Mouse (Mus musculus): ENCODE measurements around the gene H2al1a. TPM values are rescaled to one million over a fixed set of nuclear protein-coding genes. Genes with fewer than 3 reads are reported as not detected.
"Not testable (repeated sequence)": the region's sequence is repeated elsewhere in the genome, so short reads cannot be mapped to it uniquely, and the experiment has no call there.

H2al1a gene
- not detected in 2 replicates for polyA plus RNA-seq (2015; fragmentation: Nextera tagmentation; extraction: Ambion mirVana)

DNA sequence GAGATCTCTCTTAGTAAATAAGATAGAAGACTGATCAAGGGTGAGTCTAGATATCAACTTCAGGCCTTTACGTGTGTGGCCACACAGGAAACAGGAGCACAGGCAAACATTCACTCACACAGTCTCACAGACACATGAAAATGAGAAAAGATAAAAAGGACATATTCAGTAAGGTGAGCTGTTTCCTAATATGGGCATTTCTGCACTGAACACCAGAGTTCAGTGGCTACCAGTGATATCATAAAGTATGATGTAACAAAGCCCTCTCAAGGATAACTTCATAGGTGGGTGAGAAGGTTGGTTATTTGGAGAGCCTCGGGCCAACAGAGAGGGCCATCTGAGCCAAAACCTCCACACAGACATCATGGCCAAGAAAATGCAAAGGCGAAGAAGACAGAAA is at the start of gene H2al1a:
Gene H2al1a, plus strand, starts transcription at position 301 of the 400 bp plus-strand sequence.
- not testable (repeated sequence) for DNase-seq (ENCODE audit: low spot score)

DNA sequence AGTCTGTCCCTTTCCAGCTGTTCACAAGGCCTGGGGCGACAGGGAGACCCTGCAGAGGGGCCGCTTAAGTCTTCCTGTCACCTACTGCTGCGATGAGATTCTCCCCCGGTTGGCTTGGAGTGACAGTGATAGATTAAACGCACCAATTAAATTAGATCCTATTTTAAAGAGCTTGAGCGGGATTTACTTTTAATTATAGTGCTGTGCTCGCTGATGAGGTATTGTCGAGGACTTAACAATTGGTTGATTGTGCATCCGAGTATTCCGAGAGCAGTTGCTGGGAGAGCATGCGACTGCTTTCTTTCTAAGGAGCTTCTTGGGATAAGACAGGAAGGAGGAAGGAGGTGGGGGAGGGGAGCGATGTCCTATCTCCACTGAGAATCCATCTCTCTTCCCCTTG is 48.9 kb upstream of the H2al1a start:
- DNase-seq (ENCODE audit: low spot score), result no peak

DNA sequence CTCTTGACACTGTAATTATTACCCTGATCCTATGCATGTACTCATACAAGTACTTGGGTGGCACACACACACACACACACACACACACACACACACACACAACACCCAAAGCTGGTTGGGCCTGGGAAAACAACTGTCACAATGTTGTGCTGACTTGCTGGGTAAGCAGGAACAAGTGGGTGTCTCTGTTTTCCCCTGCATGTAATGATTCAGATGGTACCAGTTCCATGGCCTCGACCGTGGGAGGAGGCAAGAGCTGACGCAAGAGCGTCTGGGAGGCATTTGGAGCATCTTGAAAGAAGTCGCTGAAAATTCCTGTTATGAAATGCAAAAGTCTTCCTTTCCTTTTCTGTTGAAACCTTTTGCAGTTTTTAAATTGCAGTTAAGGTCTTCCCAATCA is 45.0 kb upstream of the H2al1a start:
- DNase-seq (ENCODE audit: low spot score), result no peak

DNA sequence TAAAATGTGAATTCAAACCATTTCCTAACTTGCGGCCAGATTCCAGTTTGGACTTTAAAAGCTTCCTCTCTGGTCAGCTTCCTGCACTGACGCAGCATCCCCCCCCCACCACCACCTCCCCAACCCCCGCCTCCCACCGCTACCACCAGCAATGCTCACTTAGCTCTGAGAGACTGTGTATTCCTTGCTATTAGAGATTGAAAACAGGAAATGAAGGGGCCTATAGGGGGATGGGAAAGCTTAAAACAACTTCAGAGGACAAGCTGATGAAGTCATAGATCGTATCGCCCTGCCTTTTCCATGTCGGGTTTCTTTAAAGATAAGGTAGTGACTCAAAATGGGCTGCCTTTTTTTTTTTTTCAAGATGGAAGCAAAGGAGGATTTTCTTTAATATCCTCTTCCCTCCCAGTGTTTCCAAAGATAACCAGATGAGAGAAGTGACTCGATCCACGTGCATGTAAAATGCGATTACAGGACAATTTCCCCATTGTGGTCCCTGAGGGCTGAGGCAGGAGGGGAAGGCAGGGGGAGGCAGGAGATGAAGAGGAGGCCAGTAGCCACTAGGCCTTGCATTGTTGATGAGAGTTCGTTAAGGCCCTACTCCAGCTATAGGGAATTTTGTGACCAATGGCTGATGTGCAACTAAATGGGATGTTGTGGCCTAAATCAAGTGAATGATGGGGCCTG is 44.4 kb upstream of the H2al1a start:
- no peak for DNase-seq (ENCODE audit: low spot score)

DNA sequence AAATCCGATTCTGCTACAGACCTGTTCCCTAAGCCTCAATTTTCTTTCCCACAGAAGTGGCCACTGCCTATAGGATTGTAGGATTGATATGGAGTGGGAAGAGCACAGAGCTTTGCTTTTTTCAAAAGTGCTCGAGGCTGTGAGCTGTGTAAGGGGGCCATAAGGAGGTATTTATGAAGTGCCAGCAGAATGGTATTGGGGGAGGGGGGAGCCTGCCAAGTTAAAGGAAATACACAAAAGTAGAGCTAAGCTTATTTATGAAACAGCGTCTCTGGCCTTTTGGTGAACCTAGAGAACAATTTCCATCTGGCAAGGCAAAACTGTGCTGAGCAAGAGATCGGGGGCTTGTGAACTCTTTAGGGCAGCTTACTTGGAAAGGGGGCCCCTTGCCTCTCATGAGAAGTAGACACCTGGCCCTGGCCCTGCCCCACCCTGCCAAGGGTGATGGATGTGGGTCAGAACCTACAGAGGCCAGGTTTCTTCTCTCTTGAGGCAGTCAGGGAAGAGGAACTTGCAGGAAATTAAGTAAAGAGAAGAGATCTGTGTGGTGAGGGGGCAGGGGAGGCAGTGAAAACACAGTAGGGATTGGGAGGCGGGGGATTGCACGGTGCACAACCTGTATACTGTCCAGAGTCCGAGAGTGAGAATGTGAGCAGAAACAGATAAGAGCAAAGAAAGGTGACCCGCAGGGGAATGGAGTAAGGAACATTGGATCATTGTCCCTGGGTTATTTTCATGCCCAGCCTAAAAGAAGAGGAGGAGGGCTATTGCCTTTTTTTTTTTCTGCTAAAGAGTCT is 43.3 kb upstream of the H2al1a start:
- DNase-seq (ENCODE audit: low spot score), result peak; percentile 4

DNA sequence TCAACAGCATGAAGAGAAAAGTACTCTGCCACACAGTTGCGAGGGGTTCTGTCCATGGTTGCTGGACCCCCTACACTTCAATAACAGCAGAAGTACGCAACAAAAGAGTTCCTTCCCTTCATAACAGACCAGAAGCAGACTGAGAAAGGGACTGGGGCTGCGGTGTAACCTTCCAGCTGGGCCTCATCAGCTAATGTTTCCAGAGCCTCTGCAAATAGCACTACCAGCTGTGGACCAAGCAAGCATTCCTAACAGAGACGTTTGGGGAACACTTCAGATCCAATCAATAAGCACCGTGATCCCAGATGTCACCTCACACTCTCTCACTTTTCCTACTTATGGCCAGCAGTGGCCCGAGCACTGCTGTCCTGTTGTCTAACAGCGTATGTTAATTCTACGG is 34.1 kb upstream of the H2al1a start:
- DNase-seq (ENCODE audit: low spot score), result no peak

DNA sequence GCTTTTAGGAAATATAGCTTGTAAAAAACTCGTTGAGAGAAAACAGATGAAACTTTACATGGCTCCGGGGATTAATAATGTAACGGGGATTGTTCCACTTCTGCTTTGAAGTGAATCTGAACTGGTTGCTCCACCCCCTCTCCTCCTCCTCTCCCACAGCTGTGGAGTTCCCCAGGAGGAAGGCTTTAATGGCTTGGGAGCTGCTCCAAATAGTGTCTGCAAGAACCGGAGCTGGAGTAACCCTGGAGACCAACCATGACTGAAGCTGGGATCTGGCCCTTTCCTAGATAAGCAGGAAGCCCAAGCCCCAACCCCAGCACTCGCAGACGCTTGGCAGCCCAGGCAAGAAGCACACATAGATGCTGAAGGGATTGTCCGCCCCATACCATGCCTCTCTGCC is 31.3 kb upstream of the H2al1a start:
- no peak for DNase-seq (ENCODE audit: low spot score)

DNA sequence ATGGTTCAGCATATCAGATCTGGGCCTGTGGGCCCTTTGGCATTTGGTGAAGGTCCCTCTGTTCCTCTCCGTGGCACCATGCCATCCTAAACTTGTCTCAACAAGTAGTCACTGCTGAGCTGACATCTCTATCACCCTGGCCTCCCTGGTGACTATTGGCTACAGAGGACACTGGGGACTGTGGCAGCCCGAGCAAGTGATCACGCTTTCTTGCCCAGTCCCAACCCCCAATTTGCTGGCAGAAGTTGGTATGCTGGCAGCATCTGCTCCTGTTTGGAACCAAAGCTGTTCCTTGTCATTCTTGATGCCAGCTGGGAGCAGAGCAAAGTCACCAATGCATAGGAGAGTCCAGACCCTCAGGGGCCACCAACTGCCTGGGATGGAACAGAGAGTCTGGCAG is 30.0 kb upstream of the H2al1a start:
- no peak for DNase-seq (ENCODE audit: low spot score)

DNA sequence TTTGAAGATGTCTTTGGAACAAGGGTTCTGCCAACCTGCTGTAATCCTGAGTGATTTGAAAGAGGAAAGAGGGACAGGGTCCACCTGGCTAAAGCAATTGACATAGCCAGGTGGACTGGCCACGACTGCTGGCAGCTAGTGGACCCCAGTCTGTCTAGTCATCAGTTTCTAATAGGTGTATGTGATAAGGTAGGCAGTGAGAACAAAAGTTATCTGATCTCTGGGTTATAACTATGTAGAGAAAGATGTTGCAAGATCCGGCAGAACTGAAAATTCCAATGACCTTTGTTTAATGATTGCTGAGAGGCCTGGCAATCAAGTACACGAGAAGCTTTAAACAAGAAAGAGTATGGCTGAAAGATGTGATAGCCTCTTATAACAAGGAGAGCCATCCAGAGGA is 25.9 kb upstream of the H2al1a start:
- no peak for DNase-seq (ENCODE audit: low spot score)

DNA sequence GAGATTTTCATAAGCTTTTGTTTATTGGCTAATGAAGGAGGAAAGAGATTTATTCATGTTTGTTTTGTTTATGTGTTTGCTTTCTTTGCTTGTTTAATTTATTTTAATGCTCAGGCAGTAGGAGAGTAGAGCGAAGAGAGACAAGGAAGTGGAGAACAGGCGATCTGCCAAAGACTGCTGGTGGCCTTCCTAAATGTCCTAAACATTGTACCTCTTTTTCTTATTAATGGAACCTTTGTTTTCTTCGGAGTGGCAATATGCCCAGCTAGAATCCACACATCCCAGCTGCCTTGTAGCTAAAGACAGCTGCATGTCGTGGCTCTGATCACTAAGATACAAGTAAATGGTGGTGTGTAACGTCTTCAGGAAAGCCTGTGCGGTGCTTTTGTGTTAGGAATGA is 22.0 kb upstream of the H2al1a start:
- no peak for DNase-seq (ENCODE audit: low spot score)

DNA sequence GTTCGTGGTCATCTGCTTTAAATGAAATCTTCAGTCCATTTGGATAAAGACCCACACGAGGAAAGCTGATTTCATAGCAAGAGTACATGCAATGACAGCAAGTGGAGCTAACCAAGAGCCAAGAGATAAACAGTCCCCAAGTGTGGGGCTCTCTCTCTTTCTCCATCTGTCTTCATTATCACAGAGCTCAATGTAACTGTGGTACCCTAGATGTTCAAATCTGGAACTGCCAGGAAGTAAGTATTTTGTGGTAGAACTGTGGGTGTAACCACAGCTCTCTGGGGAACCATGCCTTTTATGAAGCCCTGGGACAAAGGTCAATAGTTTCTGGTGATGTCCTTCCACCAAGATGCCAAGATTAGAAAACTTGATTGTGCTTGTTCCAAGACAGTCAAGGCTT is 18.3 kb upstream of the H2al1a start:
- no peak for DNase-seq (ENCODE audit: low spot score)

DNA sequence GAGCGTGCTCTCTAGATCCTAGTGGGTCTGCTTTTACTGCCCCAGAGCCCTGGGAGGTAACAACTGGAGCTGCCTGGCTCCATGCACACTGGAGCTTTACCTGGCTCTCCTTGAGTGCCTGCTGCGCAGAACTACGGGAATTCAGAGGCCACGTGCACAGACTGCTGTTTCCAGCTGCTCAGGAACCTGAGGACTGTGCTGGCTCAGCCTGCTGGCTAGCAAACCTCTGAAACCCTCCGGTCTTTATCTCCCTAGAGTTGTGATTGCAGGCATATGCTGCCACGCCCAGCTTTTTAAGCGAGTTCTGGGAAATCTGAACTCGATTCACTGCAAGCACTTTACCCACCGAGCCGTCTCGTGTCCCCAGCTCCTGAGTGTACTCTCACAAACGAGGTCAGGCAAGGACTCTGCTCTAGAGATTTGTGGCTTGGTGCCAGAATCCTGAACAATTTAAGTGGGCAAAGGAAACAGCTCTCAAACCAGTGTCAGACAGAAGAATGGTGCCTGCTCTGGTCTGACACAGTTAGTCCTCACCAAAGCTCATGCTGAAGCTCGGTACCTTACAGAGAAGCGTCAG is 10.7 kb upstream of the H2al1a start:
- DNase-seq (ENCODE audit: low spot score), result no peak

DNA sequence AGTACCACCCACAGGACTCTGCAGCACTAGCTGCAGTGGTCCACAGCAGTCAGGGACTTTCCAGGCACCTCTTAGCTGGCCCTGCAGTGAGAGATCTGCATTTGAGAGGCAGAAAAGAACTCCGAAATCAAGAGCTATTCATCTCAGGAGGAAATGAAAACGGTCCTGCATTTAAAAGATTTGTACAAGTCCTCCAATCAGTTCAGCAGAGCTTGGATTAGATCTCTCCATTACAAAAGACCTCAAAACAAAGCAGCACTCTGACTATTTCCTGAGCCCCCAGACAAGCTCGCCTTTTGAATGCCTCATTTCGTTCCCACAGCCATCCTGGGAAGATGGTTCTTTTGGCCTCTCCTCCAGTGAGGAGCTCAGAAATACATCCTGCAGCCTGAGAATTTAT is 9.8 kb upstream of the H2al1a start:
- no peak for DNase-seq (ENCODE audit: low spot score)

DNA sequence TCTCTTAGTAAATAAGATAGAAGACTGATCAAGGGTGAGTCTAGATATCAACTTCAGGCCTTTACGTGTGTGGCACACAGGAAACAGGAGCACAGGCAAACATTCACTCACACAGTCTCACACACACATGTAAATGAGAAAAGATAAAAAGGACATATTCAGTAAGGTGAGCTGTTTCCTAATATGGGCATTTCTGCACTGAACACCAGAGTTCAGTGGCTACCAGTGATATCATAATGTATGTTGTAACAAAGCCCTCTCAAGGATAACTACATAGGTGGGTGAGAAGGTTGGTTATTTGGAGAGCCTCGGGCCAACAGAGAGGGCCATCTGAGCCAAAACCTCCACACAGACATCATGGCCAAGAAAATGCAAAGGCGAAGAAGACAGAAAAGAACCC is 3.1 kb downstream of the H2al1a start, which contains the start of gene H2al1b:
Gene H2al1b, plus strand, starts transcription at position 301 of the 400 bp plus-strand sequence.
- DNase-seq (ENCODE audit: low spot score), result not testable (repeated sequence)

DNA sequence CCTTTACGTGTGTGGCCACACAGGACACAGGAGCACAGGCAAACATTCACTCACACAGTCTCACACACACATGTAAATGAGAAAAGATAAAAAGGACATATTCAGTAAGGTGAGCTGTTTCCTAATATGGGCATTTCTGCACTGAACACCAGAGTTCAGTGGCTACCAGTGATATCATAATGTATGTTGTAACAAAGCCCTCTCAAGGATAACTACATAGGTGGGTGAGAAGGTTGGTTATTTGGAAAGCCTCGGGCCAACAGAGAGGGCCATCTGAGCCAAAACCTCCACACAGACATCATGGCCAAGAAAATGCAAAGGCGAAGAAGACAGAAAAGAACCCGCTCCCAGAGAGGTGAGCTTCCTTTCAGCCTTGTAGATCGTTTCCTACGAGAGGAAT is 6.3 kb downstream of the H2al1a start, which contains the start of gene H2al1c:
Gene H2al1c, plus strand, starts transcription at position 301 of the 400 bp plus-strand sequence.
- not testable (repeated sequence) for DNase-seq (ENCODE audit: low spot score)

DNA sequence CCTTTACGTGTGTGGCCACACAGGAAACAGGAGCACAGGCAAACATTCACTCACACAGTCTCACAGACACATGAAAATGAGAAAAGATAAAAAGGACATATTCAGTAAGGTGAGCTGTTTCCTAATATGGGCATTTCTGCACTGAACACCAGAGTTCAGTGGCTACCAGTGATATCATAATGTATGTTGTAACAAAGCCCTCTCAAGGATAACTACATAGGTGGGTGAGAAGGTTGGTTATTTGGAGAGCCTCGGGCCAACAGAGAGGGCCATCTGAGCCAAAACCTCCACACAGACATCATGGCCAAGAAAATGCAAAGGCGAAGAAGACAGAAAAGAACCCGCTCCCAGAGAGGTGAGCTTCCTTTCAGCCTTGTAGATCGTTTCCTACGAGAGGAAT is 9.5 kb downstream of the H2al1a start, which contains the start of gene H2al1d:
Gene H2al1d, plus strand, starts transcription at position 301 of the 400 bp plus-strand sequence.
- not testable (repeated sequence) for DNase-seq (ENCODE audit: low spot score)

DNA sequence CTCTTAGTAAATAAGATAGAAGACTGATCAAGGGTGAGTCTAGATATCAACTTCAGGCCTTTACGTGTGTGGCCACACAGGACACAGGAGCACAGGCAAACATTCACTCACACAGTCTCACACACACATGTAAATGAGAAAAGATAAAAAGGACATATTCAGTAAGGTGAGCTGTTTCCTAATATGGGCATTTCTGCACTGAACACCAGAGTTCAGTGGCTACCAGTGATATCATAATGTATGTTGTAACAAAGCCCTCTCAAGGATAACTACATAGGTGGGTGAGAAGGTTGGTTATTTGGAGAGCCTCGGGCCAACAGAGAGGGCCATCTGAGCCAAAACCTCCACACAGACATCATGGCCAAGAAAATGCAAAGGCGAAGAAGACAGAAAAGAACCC is 12.6 kb downstream of the H2al1a start, which contains the start of gene H2al1e:
Gene H2al1e, plus strand, starts transcription at position 301 of the 400 bp plus-strand sequence.
- DNase-seq (ENCODE audit: low spot score), result not testable (repeated sequence)

DNA sequence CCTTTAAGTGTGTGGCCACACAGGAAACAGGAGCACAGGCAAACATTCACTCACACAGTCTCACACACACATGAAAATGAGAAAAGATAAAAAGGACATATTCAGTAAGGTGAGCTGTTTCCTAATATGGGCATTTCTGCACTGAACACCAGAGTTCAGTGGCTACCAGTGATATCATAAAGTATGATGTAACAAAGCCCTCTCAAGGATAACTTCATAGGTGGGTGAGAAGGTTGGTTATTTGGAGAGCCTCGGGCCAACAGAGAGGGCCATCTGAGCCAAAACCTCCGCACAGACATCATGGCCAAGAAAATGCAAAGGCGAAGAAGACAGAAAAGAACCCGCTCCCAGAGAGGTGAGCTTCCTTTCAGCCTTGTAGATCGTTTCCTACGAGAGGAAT is 15.8 kb downstream of the H2al1a start, which contains the start of gene H2al1f:
Gene H2al1f, plus strand, starts transcription at position 301 of the 400 bp plus-strand sequence.
- not testable (repeated sequence) for DNase-seq (ENCODE audit: low spot score)

DNA sequence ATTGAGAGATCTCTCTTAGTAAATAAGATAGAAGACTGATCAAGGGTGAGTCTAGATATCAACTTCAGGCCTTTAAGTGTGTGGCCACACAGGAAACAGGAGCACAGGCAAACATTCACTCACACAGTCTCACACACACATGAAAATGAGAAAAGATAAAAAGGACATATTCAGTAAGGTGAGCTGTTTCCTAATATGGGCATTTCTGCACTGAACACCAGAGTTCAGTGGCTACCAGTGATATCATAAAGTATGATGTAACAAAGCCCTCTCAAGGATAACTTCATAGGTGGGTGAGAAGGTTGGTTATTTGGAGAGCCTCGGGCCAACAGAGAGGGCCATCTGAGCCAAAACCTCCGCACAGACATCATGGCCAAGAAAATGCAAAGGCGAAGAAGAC is 18.9 kb downstream of the H2al1a start, which contains the start of gene H2al1g:
Gene H2al1g, plus strand, starts transcription at position 301 of the 400 bp plus-strand sequence.
- not testable (repeated sequence) for DNase-seq (ENCODE audit: low spot score)

DNA sequence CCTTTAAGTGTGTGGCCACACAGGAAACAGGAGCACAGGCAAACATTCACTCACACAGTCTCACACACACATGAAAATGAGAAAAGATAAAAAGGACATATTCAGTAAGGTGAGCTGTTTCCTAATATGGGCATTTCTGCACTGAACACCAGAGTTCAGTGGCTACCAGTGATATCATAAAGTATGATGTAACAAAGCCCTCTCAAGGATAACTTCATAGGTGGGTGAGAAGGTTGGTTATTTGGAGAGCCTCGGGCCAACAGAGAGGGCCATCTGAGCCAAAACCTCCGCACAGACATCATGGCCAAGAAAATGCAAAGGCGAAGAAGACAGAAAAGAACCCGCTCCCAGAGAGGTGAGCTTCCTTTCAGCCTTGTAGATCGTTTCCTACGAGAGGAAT is 22.1 kb downstream of the H2al1a start, which contains the start of gene H2al1h:
Gene H2al1h, plus strand, starts transcription at position 301 of the 400 bp plus-strand sequence.
- DNase-seq (ENCODE audit: low spot score), result not testable (repeated sequence)

DNA sequence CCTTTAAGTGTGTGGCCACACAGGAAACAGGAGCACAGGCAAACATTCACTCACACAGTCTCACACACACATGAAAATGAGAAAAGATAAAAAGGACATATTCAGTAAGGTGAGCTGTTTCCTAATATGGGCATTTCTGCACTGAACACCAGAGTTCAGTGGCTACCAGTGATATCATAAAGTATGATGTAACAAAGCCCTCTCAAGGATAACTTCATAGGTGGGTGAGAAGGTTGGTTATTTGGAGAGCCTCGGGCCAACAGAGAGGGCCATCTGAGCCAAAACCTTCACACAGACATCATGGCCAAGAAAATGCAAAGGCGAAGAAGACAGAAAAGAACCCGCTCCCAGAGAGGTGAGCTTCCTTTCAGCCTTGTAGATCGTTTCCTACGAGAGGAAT is 25.3 kb downstream of the H2al1a start, which contains the start of gene H2al1i:
Gene H2al1i, plus strand, starts transcription at position 301 of the 400 bp plus-strand sequence.
- not testable (repeated sequence) for DNase-seq (ENCODE audit: low spot score)

All from thymus, postnatal 0 days (tissue).